Mouse (Mus musculus) heart, postnatal 4 days (tissue): Measurements from ENCODE around the gene Sirt5. TPM values are rescaled to one million over a fixed set of nuclear protein-coding genes. Genes with fewer than 3 reads are reported as not detected.
A peak's percentile ranks its signal among the peaks of the same experiment; 100 is the strongest.

Experiments used
- DNase-seq: peaks from one replicate; pipeline ENCODE4 v3.0.0; 2021
- total RNA-seq, 2 experiments: library from RNA; stranded (reverse); gene quantifications; 2 replicates each; pipeline ENCODE4 v1.2.3; 2021

The Sirt5 gene
- total RNA-seq, result 10 to 100 TPM; 35.9 to 36.0 TPM

GRCm38 (mm10) chr13:43364985-43365824 is at the start of gene Sirt5:
Gene Sirt5, plus strand, starts transcription at chr13:43365496.
- DNase-seq, result peak; percentile 95

DNA sequence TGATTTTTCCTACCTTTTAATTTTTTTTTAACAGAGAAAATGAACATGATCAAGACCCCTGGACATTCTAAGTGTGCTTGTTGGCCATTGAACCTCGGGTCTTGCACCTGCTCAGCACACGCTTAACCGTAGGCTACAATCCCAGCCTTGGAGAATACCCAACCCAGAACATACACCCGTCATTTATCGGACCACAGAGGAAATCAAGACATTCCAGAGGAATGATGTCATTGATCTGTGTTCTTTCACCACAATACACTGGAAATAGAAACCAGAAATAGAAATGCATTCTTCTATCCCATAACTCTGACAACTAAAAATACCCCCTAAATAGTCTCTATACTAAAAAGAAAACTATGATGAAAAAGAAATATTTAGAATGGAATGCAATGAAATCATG is 47.9 kb upstream of the Sirt5 start:
- no peak for DNase-seq

DNA sequence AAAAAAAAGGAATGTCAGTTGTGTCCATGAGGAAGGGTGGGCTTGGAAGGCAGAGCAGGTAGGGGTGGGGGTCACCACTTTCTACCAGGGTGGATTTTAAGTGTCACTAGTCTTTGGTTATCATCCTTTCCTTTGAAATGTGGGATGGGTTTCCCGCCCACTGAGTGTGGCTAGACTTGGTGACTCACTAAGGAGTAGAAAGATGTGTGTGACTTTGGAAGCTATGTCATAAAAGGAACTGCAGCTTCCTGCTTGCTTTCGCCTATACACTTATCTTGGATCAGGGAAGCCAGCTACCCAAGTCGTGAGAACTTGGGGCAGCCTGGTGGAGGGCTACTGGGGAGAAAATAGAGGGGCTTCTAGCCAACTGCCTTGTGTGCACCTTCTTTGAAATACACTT is 45.9 kb upstream of the Sirt5 start:
- DNase-seq, result no peak

GRCm38 (mm10) chr13:43321492-43321891 is 43.8 kb upstream of the Sirt5 start:
- DNase-seq, result no peak

GRCm38 (mm10) chr13:43325427-43325826 is 39.9 kb upstream of the Sirt5 start:
- no peak for DNase-seq

GRCm38 (mm10) chr13:43331721-43332444 is 33.4 kb upstream of the Sirt5 start:
- no peak for DNase-seq

DNA sequence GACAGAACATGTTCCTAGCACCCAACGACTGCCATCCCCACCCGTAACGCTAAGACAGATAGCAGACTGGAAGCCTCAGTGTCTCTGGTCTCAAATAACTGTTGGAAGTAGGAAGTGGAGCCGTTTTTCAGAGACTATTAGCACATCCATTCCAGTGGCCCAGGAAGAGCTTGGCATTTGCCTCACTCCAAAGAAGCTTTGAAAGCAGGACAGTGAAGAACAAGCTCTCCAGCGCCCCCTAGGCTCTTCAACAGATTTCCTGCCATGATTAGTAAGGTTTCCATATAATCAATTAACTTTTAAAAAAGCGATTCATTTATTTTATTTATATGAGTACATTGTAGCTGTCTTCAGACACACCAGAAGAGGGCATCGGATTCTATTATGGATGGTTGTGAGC is 32.7 kb upstream of the Sirt5 start:
- no peak for DNase-seq

DNA sequence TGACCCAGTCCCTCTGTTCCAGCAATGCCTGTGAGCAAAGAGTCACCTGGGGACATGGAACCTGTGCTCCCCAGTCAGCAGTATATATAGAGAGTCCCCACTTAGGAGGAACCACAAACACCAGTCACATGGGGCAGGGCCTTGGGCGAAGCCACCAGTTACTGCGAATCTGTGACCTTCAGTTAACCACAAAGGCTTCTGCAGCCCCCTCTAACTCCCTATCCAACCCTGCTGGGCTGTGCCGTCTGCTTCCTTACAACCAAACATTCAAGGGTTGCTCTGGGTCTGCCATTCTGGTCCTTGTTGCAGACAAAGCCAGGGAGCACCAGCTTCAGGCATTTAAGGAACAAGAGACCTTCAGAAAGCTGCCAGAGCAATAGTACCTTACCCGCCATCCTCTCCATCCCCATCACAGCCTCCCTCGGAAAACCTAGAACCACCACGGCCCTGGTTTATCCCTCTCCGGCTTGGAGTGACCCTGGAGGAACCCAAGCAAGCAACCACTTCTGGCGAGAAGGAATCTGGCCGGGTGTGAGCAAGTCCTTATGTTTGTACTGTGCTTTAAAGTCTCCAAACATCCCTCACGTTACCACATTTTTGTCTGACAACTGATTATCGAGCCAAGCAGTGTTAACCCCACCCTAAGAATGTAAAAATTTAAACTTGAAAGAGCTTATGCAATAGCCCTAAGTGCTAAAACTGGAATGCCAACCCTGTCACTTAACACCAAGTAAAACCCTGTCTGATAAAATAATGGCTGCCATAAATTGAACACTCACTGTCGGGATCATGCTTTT is 28.7 kb upstream of the Sirt5 start:
- DNase-seq, result no peak

DNA sequence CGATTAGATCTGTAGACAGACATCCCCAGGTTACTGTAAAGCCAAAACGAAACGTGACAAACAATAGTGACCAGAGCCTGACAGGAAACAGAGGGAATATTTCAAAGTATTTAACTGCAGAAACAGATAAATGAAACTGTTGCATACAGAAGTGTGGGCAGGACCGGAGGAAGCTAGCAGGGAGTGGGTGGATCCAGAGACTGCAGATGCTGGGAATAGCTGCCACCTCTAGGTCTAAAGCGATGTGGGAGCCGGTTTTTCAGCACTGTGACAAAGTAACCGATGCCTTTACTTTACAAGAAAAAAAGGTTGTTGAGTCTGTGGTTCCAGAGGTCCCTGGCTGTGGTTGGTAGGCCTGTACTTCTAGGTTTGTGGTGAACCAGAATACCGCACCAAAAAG is 27.3 kb upstream of the Sirt5 start:
- no peak for DNase-seq

GRCm38 (mm10) chr13:43338632-43339031 is 26.7 kb upstream of the Sirt5 start:
- DNase-seq, result no peak

DNA sequence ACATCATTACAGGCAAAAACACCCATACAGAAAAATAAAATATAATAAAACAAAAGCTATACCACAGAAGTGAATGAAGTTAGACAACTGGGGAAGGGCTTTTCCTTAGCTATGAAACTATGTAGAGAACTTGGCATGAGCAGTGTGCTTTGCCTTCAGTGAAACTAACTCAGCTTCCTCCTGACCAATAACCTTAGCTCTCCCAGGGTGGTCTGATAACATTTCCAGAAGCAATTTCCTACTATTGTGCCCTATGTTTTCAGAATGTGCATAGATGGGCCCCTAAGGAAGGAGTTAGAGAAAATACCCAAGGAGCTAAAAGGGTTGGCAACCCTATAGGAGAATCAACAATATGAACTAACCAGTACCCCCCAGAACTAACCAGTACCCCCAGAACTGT is 18.5 kb upstream of the Sirt5 start:
- no peak for DNase-seq

DNA sequence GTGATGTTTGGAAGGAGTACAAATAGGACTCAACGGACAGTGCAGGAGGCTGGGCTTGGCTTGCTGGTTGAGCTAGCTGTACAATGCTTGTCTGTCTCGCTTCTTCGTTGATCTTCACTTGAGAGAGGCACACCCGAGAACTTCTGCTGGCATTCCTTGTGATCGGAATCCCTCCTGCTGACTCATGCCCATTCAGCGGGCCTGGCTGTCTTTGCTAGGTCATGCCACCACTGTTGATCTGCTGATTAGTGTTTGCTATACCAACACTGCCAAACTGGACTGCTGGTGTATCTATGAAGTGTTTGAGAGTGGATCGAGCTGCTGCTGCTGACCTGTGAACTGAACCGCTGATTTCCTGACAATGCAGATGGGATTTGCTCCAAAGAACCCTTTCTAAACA is 15.9 kb upstream of the Sirt5 start:
- no peak for DNase-seq

DNA sequence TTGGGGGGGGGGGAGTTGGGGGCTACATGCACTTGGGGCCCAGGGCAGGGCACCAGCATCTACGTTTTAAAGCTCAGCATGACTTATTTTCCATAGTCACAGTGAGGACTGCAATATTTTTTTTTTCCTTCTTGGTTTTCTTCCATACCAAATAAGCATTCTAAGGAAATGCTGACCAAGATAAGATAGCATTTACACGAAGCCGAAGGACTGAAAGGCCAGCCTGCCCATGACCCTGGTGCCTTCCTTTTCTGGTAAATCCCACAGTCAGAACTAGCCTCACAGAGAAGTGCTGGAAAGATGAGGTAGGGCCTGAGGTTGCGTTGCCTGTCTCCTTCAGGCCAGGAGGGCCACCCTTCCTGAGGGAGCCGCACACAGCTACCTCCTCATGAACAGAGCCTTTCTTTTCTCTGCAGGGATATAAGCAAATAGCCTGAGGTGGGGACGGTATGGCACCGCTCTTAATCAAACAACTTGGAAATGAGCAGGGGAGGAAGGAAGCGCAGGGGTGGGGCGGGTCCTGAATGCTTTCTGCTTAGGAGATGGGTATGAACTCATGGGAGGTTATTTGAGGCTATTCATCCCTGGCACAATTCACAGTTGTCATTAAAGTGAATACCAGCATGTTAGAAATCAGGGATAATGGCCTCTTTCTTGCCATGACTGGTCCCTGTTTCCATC is 14.7 kb upstream of the Sirt5 start:
- no peak for DNase-seq

GRCm38 (mm10) chr13:43353356-43353755 is 11.9 kb upstream of the Sirt5 start:
- DNase-seq, result no peak

DNA sequence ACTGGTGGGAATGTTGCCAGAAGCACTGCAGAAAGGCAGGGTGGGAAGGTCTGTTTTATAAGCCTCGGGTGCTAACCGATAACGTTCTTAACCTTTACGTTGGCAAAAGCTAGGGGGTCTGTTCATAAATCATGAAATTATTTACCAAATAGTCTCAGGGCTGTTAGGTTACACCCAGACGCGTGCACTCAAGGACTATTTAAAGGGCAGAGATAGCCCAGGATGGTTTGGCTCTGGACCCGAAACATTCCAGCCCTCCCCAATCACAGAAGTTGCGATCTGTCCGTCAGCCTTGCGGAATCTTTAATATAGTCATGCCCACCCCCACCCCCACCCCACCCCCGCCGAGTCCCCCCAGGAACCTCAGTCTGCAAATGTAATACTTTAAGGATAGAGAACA is 10.9 kb upstream of the Sirt5 start:
- no peak for DNase-seq

DNA sequence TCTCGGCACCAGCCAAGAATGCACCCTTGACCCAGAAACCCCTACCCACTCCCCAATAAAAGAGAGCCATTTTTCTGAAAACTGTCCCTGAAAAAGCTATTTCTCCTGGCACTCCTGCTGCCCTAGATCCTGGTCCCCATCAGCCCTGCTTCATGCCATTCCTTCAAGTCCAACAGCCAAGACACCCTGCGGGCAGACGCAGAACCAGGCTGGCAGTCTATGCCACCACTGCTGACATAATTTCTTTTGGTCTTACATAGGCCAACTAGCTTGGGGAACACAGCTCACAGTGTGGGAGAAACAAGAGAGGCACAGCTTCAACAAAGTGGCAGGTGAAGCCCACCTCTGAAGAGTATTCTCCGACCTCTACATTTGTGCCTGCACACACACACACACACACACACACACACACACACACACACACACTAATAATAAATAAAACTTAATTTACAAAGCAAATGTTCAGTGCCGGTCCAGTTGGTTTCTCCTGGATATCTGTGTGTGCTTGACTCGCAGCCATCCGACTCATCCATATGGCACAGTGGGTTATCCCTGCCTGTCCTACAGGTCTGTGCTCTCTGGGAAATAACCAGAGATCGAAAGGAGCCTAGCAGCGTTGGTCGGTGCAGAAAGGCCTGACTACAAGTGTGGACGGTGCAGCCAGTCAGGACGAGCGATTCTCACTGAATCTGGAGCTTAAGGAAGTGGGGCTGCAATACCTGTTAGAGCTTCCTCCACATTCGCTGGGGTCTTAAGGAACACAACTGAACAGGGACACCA is 8.8 kb upstream of the Sirt5 start:
- DNase-seq, result no peak

GRCm38 (mm10) chr13:43360534-43360933 is 4.8 kb upstream of the Sirt5 start:
- DNase-seq, result no peak

- no peak for DNase-seq
Observed at GRCm38 (mm10) chr13:43362353-43362752, 2.9 kb upstream of the Sirt5 start.

DNA sequence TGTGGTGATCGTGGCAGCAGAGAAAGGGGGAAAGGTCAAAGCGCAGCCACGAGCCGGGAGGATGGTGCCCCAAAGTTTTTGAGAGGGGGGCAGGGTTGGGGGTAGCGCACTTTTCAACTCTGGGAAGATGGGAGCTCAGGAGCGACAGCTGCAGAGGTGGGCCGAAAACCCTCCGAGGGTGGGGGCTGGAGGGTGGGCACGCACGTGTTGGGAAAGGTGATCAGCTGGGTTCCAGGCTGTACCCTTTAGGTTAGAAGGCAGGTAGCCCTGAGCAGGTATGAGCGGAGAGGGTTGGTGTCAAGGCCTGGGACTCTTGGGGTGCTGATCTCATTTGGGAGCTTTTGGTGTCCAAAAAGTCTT is 509 bp downstream of the Sirt5 start:
- no peak for DNase-seq

- no peak for DNase-seq
Observed at GRCm38 (mm10) chr13:43370063-43370462, 4.8 kb downstream of the Sirt5 start.

- no peak for DNase-seq
Observed at GRCm38 (mm10) chr13:43372892-43373291, 7.6 kb downstream of the Sirt5 start.

DNA sequence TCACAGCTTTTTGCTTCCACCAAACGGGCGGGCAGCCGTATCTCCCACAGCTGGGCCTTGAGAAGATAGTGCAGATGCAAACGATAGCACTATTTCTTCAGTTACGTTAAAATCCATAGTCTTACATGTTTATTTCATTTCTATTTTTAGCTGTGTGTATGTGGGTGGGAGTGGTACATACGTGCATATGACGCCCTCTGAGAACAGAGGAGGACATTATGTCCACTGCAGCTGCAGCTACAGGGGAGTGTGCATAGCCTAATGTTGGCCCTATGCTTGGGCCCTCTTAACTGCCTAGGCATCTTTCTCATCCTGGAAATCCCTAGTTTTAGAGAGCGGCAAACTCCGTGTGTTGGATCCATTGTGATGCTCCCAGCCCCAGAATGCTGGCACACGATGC is 8.9 kb downstream of the Sirt5 start:
- DNase-seq, result no peak
